Mouse (Mus musculus) embryonic facial prominence, embryonic 15.5 days (tissue): Measurements from ENCODE around the gene Mapkap1. TPM values are rescaled to one million over a fixed set of nuclear protein-coding genes. Genes with fewer than 3 reads are reported as not detected.

ENCODE experiments used
- ATAC-seq: fragments of 200-750 bp; cut with Nextera tagmentation; 2 replicates; pipeline ENCODE4 v1.8.0; 2017; ENCODE audit warnings: low read depth, moderate TSS enrichment; ENCODE audit not compliant: insufficient number of reproducible peaks, low FRiP score, low TSS enrichment
- H3K27ac ChIP-seq: fragments of 300-500 bp; sonication (generic); replicated peaks from 2 replicates; pipeline ENCODE4 v1.5.1; 2015; ENCODE audit warnings: mild to moderate bottlenecking, inconsistent platforms
- H3K27me3 ChIP-seq: fragments of 300-500 bp; sonication (generic); 2 replicates; pipeline ENCODE4 v1.6.1; 2015; ENCODE audit warnings: inconsistent platforms
- H3K36me3 ChIP-seq: fragments of 300-500 bp; sonication (generic); 2 replicates; pipeline ENCODE4 v1.6.1; 2015; ENCODE audit warnings: mild to moderate bottlenecking, inconsistent platforms
- H3K4me1 ChIP-seq: fragments of 300-500 bp; sonication (generic); 2 replicates; pipeline ENCODE4 v1.6.1; 2015; ENCODE audit warnings: inconsistent platforms
- H3K4me2 ChIP-seq: fragments of 300-500 bp; sonication (generic); replicated peaks from 2 replicates; pipeline ENCODE4 v1.6.1; 2015; ENCODE audit warnings: mild to moderate bottlenecking, inconsistent platforms
- H3K4me3 ChIP-seq: fragments of 300-500 bp; sonication (generic); replicated peaks from 2 replicates; pipeline ENCODE4 v1.5.1; 2015; ENCODE audit warnings: mild to moderate bottlenecking, inconsistent platforms
- H3K9ac ChIP-seq: fragments of 300-500 bp; sonication (generic); 2 replicates; pipeline ENCODE4 v1.6.1; 2015; ENCODE audit warnings: inconsistent platforms
- H3K9me3 ChIP-seq: fragments of 300-500 bp; sonication (generic); replicated peaks from 2 replicates; pipeline ENCODE4 v1.6.1; 2016; ENCODE audit warnings: inconsistent platforms
- WGBS: fragments of 180-500 bp; shearing (Covaris S2); methylation state at CpG from one replicate; pipeline ENCODE4 v1.1.7; 2015; 5-methylcytosine and 5-hydroxymethylcytosine counted together
- polyA plus RNA-seq: library from polyadenylated mRNA; unstranded; fragments of >200 nt; fragmentation: Nextera tagmentation; extraction: Ambion mirVana; gene quantifications from 2 replicates; pipeline ENCODE4 v1.2.1, GENCODE M21; 2015

The Mapkap1 gene
- polyA plus RNA-seq, 1 experiment from 2014 or later: 104 TPM

GRCm38 (mm10) chr2:34436321-34436720 lies 29.8 kb downstream of the Mapkap1 start:
- Histone ChIP-seq H3K9me3 (no peaks in the 10 kb centered on the region), H3K4me3 (no peak overlapping the region), H3K4me1 (no peaks in the 10 kb centered on the region), H3K36me3 (peaks cover 4% of the 10 kb centered on the region; the same call in 1 of the 2 replicates), H3K9ac (no peak overlapping the region), H3K27ac (no peak overlapping the region), H3K4me2 (no peak overlapping the region), H3K27me3 (no peaks in the 10 kb centered on the region)
- WGBS: 89% methylated on average over 3 of the region's 3 CpGs
- no peak for ATAC-seq

- Histone ChIP-seq H3K27ac (no peak overlapping the region), H3K4me3 (no peak overlapping the region), H3K4me1 (peaks cover 11% of the 10 kb centered on the region; the same call in 1 of the 2 replicates), H3K4me2 (no peak overlapping the region), H3K9ac (no peak overlapping the region), H3K36me3 (peaks cover 14% of the 10 kb centered on the region; the same call in 1 of the 2 replicates), H3K9me3 (no peaks in the 10 kb centered on the region), H3K27me3 (no peaks in the 10 kb centered on the region)
- ATAC-seq: no peak
- 46% methylated on average over 4 of the region's 4 CpGs for WGBS
Measured at GRCm38 (mm10) chr2:34448756-34449155, 42.2 kb downstream of the Mapkap1 start.

GRCm38 (mm10) chr2:34462490-34462889 lies 55.9 kb downstream of the Mapkap1 start:
- 83% methylated on average over 3 of the region's 3 CpGs for whole genome bisulfite sequencing
- Histone ChIP-seq H3K36me3 (no peaks in the 10 kb centered on the region), H3K27ac (no peak overlapping the region), H3K9me3 (no peaks in the 10 kb centered on the region), H3K27me3 (no peaks in the 10 kb centered on the region), H3K4me1 (no peaks in the 10 kb centered on the region), H3K4me3 (no peak overlapping the region), H3K4me2 (no peak overlapping the region), H3K9ac (no peak overlapping the region)
- no peak for ATAC-seq

- no peak overlapping the region for H3K27ac ChIP-seq
- no peaks in the 10 kb centered on the region for H3K9me3 ChIP-seq
- H3K36me3 ChIP-seq: no peaks in the 10 kb centered on the region
- WGBS: 72% methylated on average over 7 of the region's 7 CpGs
- H3K4me3 ChIP-seq: no peak overlapping the region
- no peaks in the 10 kb centered on the region for H3K27me3 ChIP-seq
- ATAC-seq: no peak
- H3K4me2 ChIP-seq: no peak overlapping the region
- H3K4me1 ChIP-seq: no peaks in the 10 kb centered on the region
- no peak overlapping the region for H3K9ac ChIP-seq
Measured at GRCm38 (mm10) chr2:34468559-34469141, 62.1 kb downstream of the Mapkap1 start.

GRCm38 (mm10) chr2:34469324-34469723 lies 62.8 kb downstream of the Mapkap1 start:
- no peaks in the 10 kb centered on the region for H3K9me3 ChIP-seq
- no peak overlapping the region for H3K4me3 ChIP-seq
- no peak overlapping the region for H3K27ac ChIP-seq
- no peak overlapping the region for H3K9ac ChIP-seq
- no peaks in the 10 kb centered on the region for H3K4me1 ChIP-seq
- no peaks in the 10 kb centered on the region for H3K36me3 ChIP-seq
- H3K4me2 ChIP-seq: no peak overlapping the region
- no peak for ATAC-seq
- no peaks in the 10 kb centered on the region for H3K27me3 ChIP-seq
- WGBS: 90% methylated on average over 5 of the region's 5 CpGs

GRCm38 (mm10) chr2:34473775-34474174 lies 67.2 kb downstream of the Mapkap1 start:
- WGBS: 63% methylated on average over 3 of the region's 3 CpGs
- Histone ChIP-seq H3K9me3 (no peaks in the 10 kb centered on the region), H3K27me3 (no peaks in the 10 kb centered on the region), H3K36me3 (no peaks in the 10 kb centered on the region), H3K9ac (no peak overlapping the region), H3K27ac (no peak overlapping the region), H3K4me2 (no peak overlapping the region), H3K4me3 (no peak overlapping the region), H3K4me1 (0 out of 2 replicates have a peak, but pooled peaks cover 8% of the 10 kb centered on the region)
- ATAC-seq: no peak

GRCm38 (mm10) chr2:34481401-34481800 lies 74.8 kb downstream of the Mapkap1 start:
- no peaks in the 10 kb centered on the region for H3K9me3 ChIP-seq
- H3K27ac ChIP-seq: no peak overlapping the region
- no peaks in the 10 kb centered on the region for H3K27me3 ChIP-seq
- ATAC-seq: no peak
- WGBS: 46% methylated on average over 4 of the region's 4 CpGs
- no peaks in the 10 kb centered on the region for H3K36me3 ChIP-seq
- H3K9ac ChIP-seq: no peak overlapping the region
- H3K4me2 ChIP-seq: no peak overlapping the region
- 0 out of 2 replicates have a peak, but pooled peaks cover 11% of the 10 kb centered on the region for H3K4me1 ChIP-seq
- H3K4me3 ChIP-seq: no peak overlapping the region

GRCm38 (mm10) chr2:34482102-34482501 lies 75.5 kb downstream of the Mapkap1 start:
- Histone ChIP-seq H3K4me2 (no peak overlapping the region), H3K4me3 (no peak overlapping the region), H3K9me3 (no peaks in the 10 kb centered on the region), H3K27me3 (no peaks in the 10 kb centered on the region), H3K27ac (no peak overlapping the region), H3K4me1 (0 out of 2 replicates have a peak, but pooled peaks cover 11% of the 10 kb centered on the region), H3K9ac (no peak overlapping the region), H3K36me3 (no peaks in the 10 kb centered on the region)
- no peak for ATAC-seq
- 62% methylated on average over 3 of the region's 3 CpGs for WGBS

- no peak overlapping the region for H3K9ac ChIP-seq
- H3K27me3 ChIP-seq: no peaks in the 10 kb centered on the region
- H3K9me3 ChIP-seq: no peaks in the 10 kb centered on the region
- H3K4me1 ChIP-seq: 0 out of 2 replicates have a peak, but pooled peaks cover 8% of the 10 kb centered on the region
- H3K4me3 ChIP-seq: no peak overlapping the region
- 75% methylated on average over 3 of the region's 3 CpGs for WGBS
- H3K4me2 ChIP-seq: no peak overlapping the region
- ATAC-seq: no peak
- H3K27ac ChIP-seq: no peak overlapping the region
- no peaks in the 10 kb centered on the region for H3K36me3 ChIP-seq
Measured at GRCm38 (mm10) chr2:34482531-34482930, 76.0 kb downstream of the Mapkap1 start.

- H3K4me3 ChIP-seq: no peak overlapping the region
- no peaks in the 10 kb centered on the region for H3K9me3 ChIP-seq
- no peak for ATAC-seq
- no peak overlapping the region for H3K9ac ChIP-seq
- no peaks in the 10 kb centered on the region for H3K36me3 ChIP-seq
- no peak overlapping the region for H3K4me2 ChIP-seq
- WGBS: 84% methylated on average over 7 of the region's 7 CpGs
- no peaks in the 10 kb centered on the region for H3K27me3 ChIP-seq
- no peak overlapping the region for H3K27ac ChIP-seq
- H3K4me1 ChIP-seq: no peaks in the 10 kb centered on the region
Measured at GRCm38 (mm10) chr2:34487281-34487680, 80.7 kb downstream of the Mapkap1 start.

- H3K36me3 ChIP-seq: 0 out of 2 replicates have a peak, but pooled peaks cover under 1% of the 10 kb centered on the region
- no peaks in the 10 kb centered on the region for H3K4me1 ChIP-seq
- H3K9ac ChIP-seq: no peak overlapping the region
- WGBS: 22% methylated on average over 3 of the region's 3 CpGs
- peak overlapping the region; percentile 31; the same call in 1 of the 2 replicates for H3K27ac ChIP-seq
- H3K9me3 ChIP-seq: no peaks in the 10 kb centered on the region
- H3K4me3 ChIP-seq: no peak overlapping the region
- H3K4me2 ChIP-seq: no peak overlapping the region
- ATAC-seq: no peak
- no peaks in the 10 kb centered on the region for H3K27me3 ChIP-seq
Measured at GRCm38 (mm10) chr2:34503975-34504730, 97.6 kb downstream of the Mapkap1 start.
